Mouse (Mus musculus) CH12.LX (cell line): ENCODE data around the gene Slc30a1. TPM values are rescaled to one million over a fixed set of nuclear protein-coding genes. Genes with fewer than 3 reads are reported as not detected.

Experiments used
- DNase-seq: peaks from one replicate; pipeline ENCODE4 v3.0.0-alpha.2; 2013; ENCODE audit errors: extremely low read depth
- H3K27ac ChIP-seq: 2 replicates; pipeline ENCODE4 v1.5.1; 2012; ENCODE audit warnings: low read depth, mild to moderate bottlenecking, control low read depth, moderate library complexity; ENCODE audit not compliant: insufficient read depth
- H3K27me3 ChIP-seq: replicated peaks from 2 replicates; pipeline ENCODE3; 2012; ENCODE audit warnings: inconsistent platforms
- H3K36me3 ChIP-seq, 2 experiments: replicated peaks in 1 of 2; 2 replicates each; pipeline versions ENCODE3 to v1.6.1; 2012; ENCODE audit warnings: inconsistent platforms in 1 of 2, low read length in 1 of 2, mild to moderate bottlenecking in 1 of 2, mixed read lengths in 1 of 2, moderate library complexity in 1 of 2; ENCODE audit not compliant: control insufficient read depth in 1 of 2, insufficient read depth in 1 of 2
- H3K4me1 ChIP-seq, 2 experiments: 2 replicates each; pipeline ENCODE4 v1.6.1; 2012; ENCODE audit warnings: inconsistent platforms in 1 of 2, moderate library complexity in 1 of 2; ENCODE audit not compliant: insufficient read depth in 2 of 2, control insufficient read depth in 1 of 2
- H3K4me2 ChIP-seq: 2 replicates; pipeline ENCODE4 v1.6.1; 2012; ENCODE audit warnings: low read depth, mild to moderate bottlenecking, control low read depth; ENCODE audit not compliant: poor library complexity, insufficient read depth, severe bottlenecking
- H3K4me3 ChIP-seq, 3 experiments: fragments of 150-350 bp in 1 of 3; sonication (generic) in 1 of 3; replicated peaks in 1 of 3; 2 replicates each; pipeline versions ENCODE3 to v1.5.1; 2011 to 2012; ENCODE audit warnings: low read depth in 2 of 3, low read length in 2 of 3, mild to moderate bottlenecking in 2 of 3, moderate library complexity in 2 of 3, control low read depth in 1 of 3, improper control_type of control experiment in 1 of 3, inconsistent platforms in 1 of 3, mixed read lengths in 1 of 3; ENCODE audit not compliant: poor library complexity in 1 of 3
- H3K79me2 ChIP-seq: replicated peaks from 2 replicates; pipeline ENCODE4 v1.6.1; 2012; ENCODE audit warnings: mild to moderate bottlenecking, moderate library complexity; ENCODE audit not compliant: control insufficient read depth, poor library complexity, insufficient read depth, severe bottlenecking; ENCODE audit errors: extremely low read depth
- H3K9ac ChIP-seq: 2 replicates; pipeline ENCODE4 v1.6.1; 2012; ENCODE audit warnings: low read depth, mild to moderate bottlenecking, control low read depth, moderate library complexity; ENCODE audit not compliant: insufficient read depth
- H3K9me3 ChIP-seq: replicated peaks from 2 replicates; pipeline ENCODE3; 2012; ENCODE audit warnings: low read length, inconsistent platforms, mixed read lengths
- CHD1 ChIP-seq: IDR thresholded peaks from 2 replicates; pipeline ENCODE4 v1.6.1; 2012; ENCODE audit warnings: low read depth, low read length, improper control_type of control experiment, inconsistent platforms
- EP300 ChIP-seq: IDR thresholded peaks from 2 replicates; pipeline ENCODE4 v1.6.1; 2011; ENCODE audit warnings: low read length, improper control_type of control experiment
- ETS1 ChIP-seq: conservative IDR thresholded peaks from 2 replicates; pipeline ENCODE4 v1.6.1; 2012; ENCODE audit warnings: low read depth, mild to moderate bottlenecking, inconsistent platforms, low read length, improper control_type of control experiment, moderate library complexity
- JUN ChIP-seq: IDR thresholded peaks from 2 replicates; pipeline ENCODE4 v1.6.1; 2011; ENCODE audit warnings: low read depth, mild to moderate bottlenecking, low read length, improper control_type of control experiment, moderate library complexity; ENCODE audit not compliant: insufficient read depth
- JUND ChIP-seq: conservative IDR thresholded peaks from 2 replicates; pipeline ENCODE4 v1.6.1; 2011; ENCODE audit warnings: low read depth, low read length, improper control_type of control experiment
- KAT2A ChIP-seq: IDR thresholded peaks from 2 replicates; pipeline ENCODE4 v1.6.1; 2012; ENCODE audit warnings: low read length, improper control_type of control experiment, inconsistent platforms; ENCODE audit not compliant: insufficient replicate concordance
- MAFK ChIP-seq: IDR thresholded peaks from 2 replicates; pipeline ENCODE4 v1.6.1; 2011; ENCODE audit warnings: low read length, improper control_type of control experiment; ENCODE audit not compliant: insufficient replicate concordance
- MAZ ChIP-seq: IDR thresholded peaks from 2 replicates; pipeline ENCODE4 v1.6.1; 2012; ENCODE audit warnings: low read depth, mild to moderate bottlenecking, inconsistent platforms, low read length, improper control_type of control experiment, moderate library complexity
- MEF2A ChIP-seq: IDR thresholded peaks from 2 replicates; pipeline ENCODE4 v1.6.1; 2014; ENCODE audit warnings: low read depth, mild to moderate bottlenecking, inconsistent platforms, low read length, improper control_type of control experiment, borderline replicate concordance
- MXI1 ChIP-seq: IDR thresholded peaks from 2 replicates; pipeline ENCODE4 v1.6.1; 2011; ENCODE audit warnings: mild to moderate bottlenecking, low read depth, low read length, improper control_type of control experiment
- NELFE ChIP-seq: IDR thresholded peaks from 2 replicates; pipeline ENCODE4 v1.6.1; 2011; ENCODE audit warnings: low read depth, low read length, improper control_type of control experiment
- PAX5 ChIP-seq: IDR thresholded peaks from 2 replicates; pipeline ENCODE4 v1.6.1; 2012; ENCODE audit warnings: low read length, inconsistent platforms, mixed read lengths
- RCOR1 ChIP-seq: conservative IDR thresholded peaks from 2 replicates; pipeline ENCODE4 v1.6.1; 2012; ENCODE audit warnings: low read depth, mild to moderate bottlenecking, inconsistent platforms, low read length, improper control_type of control experiment
- SIN3A ChIP-seq: IDR thresholded peaks from 2 replicates; pipeline ENCODE4 v1.6.1; 2012; ENCODE audit warnings: low read length, improper control_type of control experiment, inconsistent platforms
- SMC3 ChIP-seq: IDR thresholded peaks from 2 replicates; pipeline ENCODE4 v1.6.1; 2011; ENCODE audit warnings: low read depth, low read length, improper control_type of control experiment
- TBP ChIP-seq: conservative IDR thresholded peaks from 2 replicates; pipeline ENCODE4 v1.6.1; 2011; ENCODE audit warnings: low read depth, low read length, improper control_type of control experiment
- UBTF ChIP-seq: IDR thresholded peaks from 2 replicates; pipeline ENCODE4 v1.6.1; 2012; ENCODE audit warnings: low read depth, mild to moderate bottlenecking, inconsistent platforms, low read length, improper control_type of control experiment, moderate library complexity
- ZC3H11A ChIP-seq: IDR thresholded peaks from 2 replicates; pipeline ENCODE4 v1.6.1; 2012; ENCODE audit warnings: low read depth, mild to moderate bottlenecking, inconsistent platforms, low read length, improper control_type of control experiment
- dilution Hi-C: fragments of 300-500 bp; cut with MboI; formaldehyde crosslinking; loops from 2 replicates; pipeline ENCODE4 v1.14.3; 2020; ENCODE audit warnings: low sequenced_read_pairs; ENCODE audit not compliant: extremely low pct_unique_long_range_greater_than_20kb, extremely low pct_ligation_motif_present
- in situ Hi-C: fragments of 300-500 bp; cut with MboI; formaldehyde crosslinking; loops from 3 replicates; pipeline ENCODE4 v1.14.3; 2019; ENCODE audit warnings: low sequenced_read_pairs, low pct_ligation_motif_present, low pct_unique_long_range_greater_than_20kb, mixed read lengths
- polyA plus RNA-seq: library from polyadenylated mRNA; unstranded; fragments of >175 nt; gene quantifications from 2 replicates; pipeline ENCODE4 v1.2.1, GENCODE M21; 2012; ENCODE audit warnings: low read depth; ENCODE audit not compliant: insufficient read length
- total RNA-seq, 2 experiments: library from RNA; depleted of rRNA; stranded (reverse); fragments of 300-350 nt in 1 of 2; fragments of >200 nt in 1 of 2; gene quantifications; 2 replicates each; pipeline ENCODE4 v1.2.3; 2012 to 2014

Slc30a1 gene
- total and polyA plus RNA-seq, 3 experiments, result 4.5 to 15.8 (median 9.4) TPM

DNA sequence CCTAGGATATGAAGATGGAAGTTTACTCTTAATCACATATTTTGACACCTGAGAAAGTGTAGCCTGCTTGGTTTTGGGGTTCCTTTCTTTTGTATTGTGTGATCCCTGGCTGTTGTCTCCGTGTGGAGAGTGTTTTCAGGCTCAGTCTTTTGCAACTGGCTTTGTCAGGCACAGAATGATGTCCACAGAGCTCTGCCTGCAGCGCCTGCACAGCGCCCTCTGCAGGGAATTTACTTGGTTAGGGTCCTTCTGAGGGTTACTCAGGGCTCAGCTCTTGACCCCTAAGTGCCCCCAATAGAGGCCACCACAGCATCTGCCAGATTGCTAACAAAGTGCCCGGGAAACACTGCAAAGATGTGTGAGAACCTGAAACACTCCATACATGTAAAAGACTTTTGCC, 18.9 kb downstream of the Slc30a1 start:
- in situ Hi-C loops (no loop called here), dilution Hi-C loops (no loop called here)
- H3K27me3 ChIP-seq, result peaks cover 17% of the 10 kb centered on the region
- H3K27ac ChIP-seq, result no peak overlapping the region
- no peak for DNase-seq
- H3K36me3 ChIP-seq, result no peaks in the 10 kb centered on the region
- no peak overlapping the region for H3K4me2 ChIP-seq
- peaks cover 10% of the 10 kb centered on the region for H3K9me3 ChIP-seq
- no peak for TF ChIP-seq NELFE
- no peak for TF ChIP-seq MAFK
- TF ChIP-seq SMC3, result no peak
- TF ChIP-seq ETS1, result no peak
- TF ChIP-seq JUN, result no peak
- TF ChIP-seq JUND, result no peak
- no peak for TF ChIP-seq RCOR1
- TF ChIP-seq SIN3A, result no peak
- H3K4me3 ChIP-seq, result no peak overlapping the region
- H3K79me2 ChIP-seq, result no peaks in the 10 kb centered on the region
- H3K4me1 ChIP-seq, result no peaks in the 10 kb centered on the region
- no peak overlapping the region for H3K9ac ChIP-seq

DNA sequence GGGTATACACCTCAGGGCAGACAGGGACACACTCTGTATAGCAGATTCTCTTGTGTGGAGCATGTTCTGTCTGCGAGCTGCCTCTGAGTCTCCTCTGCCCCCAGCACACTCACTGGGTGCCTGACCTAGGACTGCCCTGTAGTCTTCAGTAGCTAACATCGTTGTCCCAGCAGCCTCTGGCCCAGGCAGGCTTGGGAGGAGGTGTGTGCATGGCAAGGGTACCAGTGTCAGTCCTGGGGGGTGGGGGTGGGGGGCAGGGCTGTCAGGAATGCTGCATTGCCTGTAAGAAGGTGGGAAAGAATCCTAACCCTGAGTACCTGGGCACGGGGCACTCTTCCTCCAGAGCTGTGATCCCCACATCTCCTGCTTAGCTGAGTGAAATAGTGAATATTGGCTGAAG, 20.1 kb downstream of the Slc30a1 start:
- Histone ChIP-seq H3K27ac (no peak overlapping the region), H3K36me3 (no peaks in the 10 kb centered on the region), H3K4me2 (no peak overlapping the region), H3K79me2 (no peaks in the 10 kb centered on the region), H3K9ac (no peak overlapping the region), H3K4me1 (no peaks in the 10 kb centered on the region), H3K4me3 (no peak overlapping the region), H3K27me3 (peaks cover 23% of the 10 kb centered on the region), H3K9me3 (peaks cover 4% of the 10 kb centered on the region)
- DNase-seq, result no peak
- TF ChIP-seq TBP (no peak), MXI1 (no peak), PAX5 (no peak), MEF2A (no peak), JUND (no peak), ZC3H11A (no peak), UBTF (no peak), RCOR1 (no peak), KAT2A (no peak), MAZ (no peak), EP300 (no peak), CHD1 (no peak)
- in situ Hi-C loops (no loop called here), dilution Hi-C loops (no loop called here)
